ENCODE assay signal across 27 mouse cellular contexts in genomic region chr9:72405882-72406638, GRCm38 (mm10). TPM values are rescaled to one million over a fixed set of nuclear protein-coding genes. Genes with fewer than 3 reads are reported as not detected.
A peak's percentile ranks its signal among the peaks of the same experiment; 100 is the strongest.
DNase-seq lines count a peak whose midpoint lies in the region; ATAC-seq and TF ChIP-seq lines count a peak whose summit lies in the region.
"Had no signal": no experiment of that assay in that cellular context is flagged by ENCODE, and none has a peak within 500 bp of the region (broad histone marks: within the 10 kb centered on the region; RNA-seq: fewer than 3 reads in every experiment).

No protein-coding gene starts in this region.

- no peak overlapping the region for H3K4me3 ChIP-seq in thymus, adult 2 months (ENCODE audit: control insufficient read depth, insufficient read depth, low read length)
- H3K4me3 ChIP-seq in liver, embryonic 14.5 days (ENCODE audit: insufficient read depth in 1 of 2, low read depth in 2 of 2, low read length in 2 of 2), result no peak overlapping the region
- no peak overlapping the region for H3K4me3 ChIP-seq in forebrain, embryonic 16.5 days (replicated peaks; ENCODE audit: low read length)
- H3K4me3 ChIP-seq: forebrain, embryonic 13.5 days; heart, adult 2 months; heart, embryonic 12.5 days; midbrain, embryonic 10.5 days; neural tube, embryonic 13.5 days had no signal

- WGBS in thymus, adult 2 months, result 83% methylated on average over 9 of the region's 9 CpGs
- 59% methylated on average over 9 of the region's 9 CpGs for WGBS in liver, embryonic 14.5 days (ENCODE audit: insufficient replicate concordance)
- WGBS in forebrain, embryonic 16.5 days, result 89% methylated on average over 9 of the region's 9 CpGs

- no peak for ATAC-seq in liver, embryonic 14.5 days (ENCODE audit: insufficient read depth)
- ATAC-seq in megakaryocyte-erythroid progenitor cell, adult 5-6 weeks (replicated peaks; ENCODE audit: low FRiP score, low TSS enrichment, poor library complexity, severe bottlenecking), result no peak
- no peak for ATAC-seq in forebrain, embryonic 16.5 days
- ATAC-seq: activated CD4-positive, CD25-positive, alpha-beta regulatory T cell, adult 4 months; forebrain, embryonic 13.5 days; inflammation-experienced regulatory T-cells, adult 6 months had no signal

- peak; percentile 84 for TF ChIP-seq EP300 in liver, embryonic 14.5 days (IDR thresholded peaks at IDR 0.05; ENCODE audit: low read depth)

- H3K27ac ChIP-seq in thymus, adult 2 months (ENCODE audit: control insufficient read depth, insufficient read depth, low read length), result peak overlapping the region; percentile 95
- H3K27ac ChIP-seq in liver, embryonic 14.5 days, result no peak overlapping the region; the same call in 1 of the 2 replicates
- H3K27ac ChIP-seq in forebrain, embryonic 16.5 days (ENCODE audit: low read length), result no peak overlapping the region
- H3K27ac ChIP-seq: forebrain, embryonic 13.5 days; heart, adult 2 months; hindbrain, embryonic 14.5 days; midbrain, embryonic 10.5 days; neural tube, embryonic 13.5 days; stomach, postnatal 0 days had no signal

- no peak for TF ChIP-seq POLR2A in thymus, adult 2 months (IDR thresholded peaks at IDR 0.05; ENCODE audit: control insufficient read depth, extremely low read depth, insufficient read depth, low read length, poor library complexity)

- H3K36me3 ChIP-seq in thymus, adult 2 months (ENCODE audit: control insufficient read depth, insufficient read depth, low read length), result no peaks in the 10 kb centered on the region
- H3K36me3 ChIP-seq in liver, embryonic 14.5 days (replicated peaks; ENCODE audit: control insufficient read depth, insufficient read depth, low read depth), result no peaks in the 10 kb centered on the region
- H3K36me3 ChIP-seq in forebrain, embryonic 16.5 days (ENCODE audit: control insufficient read depth, insufficient read depth), result no peaks in the 10 kb centered on the region
- H3K36me3 ChIP-seq: heart, embryonic 12.5 days; midbrain, embryonic 10.5 days; neural tube, embryonic 13.5 days had no signal

- peak; percentile 46 for DNase-seq in thymus, adult 2 months
- no peak for DNase-seq in thymus, adult 18-20 months
- peak; percentile 41 to 51 (median 43) for DNase-seq in liver, embryonic 14.5 days (ENCODE audit: low read depth in 3 of 3, low spot score in 3 of 3)
- DNase-seq in thymus, postnatal 14 days, result peak; percentile 60
- DNase-seq in kidney, postnatal 4 days, result no peak
- DNase-seq: adrenal gland, adult 2 months; cerebellum, adult 2 months; cerebellum, postnatal 25 days; gastrocnemius, postnatal 25 days; heart, adult 2 months; kidney, adult 11 months; kidney, postnatal 14 days; layer of hippocampus, postnatal 36 days; left cerebral cortex, postnatal 4 days; lung, embryonic 14.5 days; lung, postnatal 14 days; right cerebral cortex, postnatal 4 days had no signal

- no peak for TF ChIP-seq CTCF in thymus, adult 2 months (IDR thresholded peaks at IDR 0.05; ENCODE audit: borderline replicate concordance, control insufficient read depth, extremely low read depth, insufficient read depth, low read length, poor library complexity)
- TF ChIP-seq CTCF in liver, embryonic 14.5 days (IDR thresholded peaks at IDR 0.05; ENCODE audit: low read depth), result no peak

- no peak overlapping the region for H3K9ac ChIP-seq in liver, embryonic 14.5 days (replicated peaks)
- H3K9ac ChIP-seq in forebrain, embryonic 16.5 days (replicated peaks; ENCODE audit: low read depth, low read length), result no peak overlapping the region
- H3K9ac ChIP-seq: forebrain, embryonic 13.5 days; heart, embryonic 12.5 days; hindbrain, embryonic 14.5 days; lung, embryonic 14.5 days; neural tube, embryonic 13.5 days had no signal

- no peaks in the 10 kb centered on the region for H3K27me3 ChIP-seq in thymus, adult 2 months (ENCODE audit: control insufficient read depth, insufficient read depth, low read length)
- no peaks in the 10 kb centered on the region for H3K27me3 ChIP-seq in liver, embryonic 14.5 days (ENCODE audit: control insufficient read depth, insufficient read depth, low read length)
- H3K27me3 ChIP-seq in forebrain, embryonic 16.5 days (replicated peaks; ENCODE audit: control insufficient read depth, insufficient read depth, low read length), result no peaks in the 10 kb centered on the region
- H3K27me3 ChIP-seq: heart, embryonic 12.5 days had no signal

- peak overlapping the region; percentile 19 for H3K4me2 ChIP-seq in liver, embryonic 14.5 days (ENCODE audit: low read depth)
- H3K4me2 ChIP-seq in forebrain, embryonic 16.5 days (ENCODE audit: low read length), result no peak overlapping the region
- H3K4me2 ChIP-seq: forebrain, embryonic 13.5 days; heart, embryonic 12.5 days; hindbrain, embryonic 14.5 days; lung, embryonic 14.5 days; neural tube, embryonic 13.5 days had no signal

- peaks cover 54% of the 10 kb centered on the region for H3K4me1 ChIP-seq in thymus, adult 2 months (replicated peaks; ENCODE audit: control insufficient read depth, insufficient read depth, low read length)
- H3K4me1 ChIP-seq in liver, embryonic 14.5 days (replicated peaks; ENCODE audit: control insufficient read depth in 2 of 2, insufficient read depth in 2 of 2, low read length in 1 of 2), result peaks cover 36 to 54% of the 10 kb centered on the region in 2 experiments
- H3K4me1 ChIP-seq in forebrain, embryonic 16.5 days (replicated peaks; ENCODE audit: control insufficient read depth, insufficient read depth, low read length), result peaks cover 6% of the 10 kb centered on the region; the same call in 1 of the 2 replicates

- no peaks in the 10 kb centered on the region for H3K9me3 ChIP-seq in liver, embryonic 14.5 days (ENCODE audit: control insufficient read depth, low read length)
- no peaks in the 10 kb centered on the region for H3K9me3 ChIP-seq in forebrain, embryonic 16.5 days (ENCODE audit: control insufficient read depth, low read length)
- H3K9me3 ChIP-seq: forebrain, embryonic 13.5 days; heart, embryonic 12.5 days; midbrain, embryonic 10.5 days; neural tube, embryonic 13.5 days had no signal

RNA-seq across cellular contexts. Expression of gene Mns1, which starts 31.8 kb away (rescaled TPM):
- 7.4 and 8.1 TPM in 2 replicates for polyA plus RNA-seq in thymus, adult 2 months (2012; rRNA removed)
- polyA plus RNA-seq in liver, embryonic 14.5 days (2012; rRNA removed), result 13.5 and 70.9 TPM in 2 replicates
- 99.8 and 102 TPM in 2 replicates for polyA plus RNA-seq in liver, embryonic 14.5 days (2014; fragmentation: Nextera tagmentation; extraction: Ambion mirVana)
- 201 and 223 TPM in 2 replicates for total RNA-seq in megakaryocyte-erythroid progenitor cell, adult 5-6 weeks (2014; fragmentation: Nextera tagmentation)
- 410 and 555 TPM in 2 replicates for total RNA-seq in megakaryocyte-erythroid progenitor cell, adult 5-6 weeks (2017)
- 12.1 and 16.4 TPM in 2 replicates for polyA plus RNA-seq in forebrain, embryonic 16.5 days (2015; fragmentation: Nextera tagmentation; extraction: Ambion mirVana)

Comparison
In these comparisons a context has a peak if more than half of its experiments do, and no peak if none do; other contexts are left out.
1. DNase-seq: peak in thymus, adult 2 months (single experiment), liver, embryonic 14.5 days (3 of 3) and thymus, postnatal 14 days (single experiment); none in thymus, adult 18-20 months (0 of 2) and kidney, postnatal 4 days (0 of 2).